Mouse (Mus musculus) layer of hippocampus, postnatal 36 days (tissue): ENCODE measurements around the gene Bend5. TPM values are rescaled to one million over a fixed set of nuclear protein-coding genes. Genes with fewer than 3 reads are reported as not detected.

Experiments used
- DNase-seq, 2 experiments: peaks; one replicate each; pipeline ENCODE4 v3.0.0; 2022
- total RNA-seq, 2 experiments: library from RNA; stranded (reverse); gene quantifications; 2 replicates each; pipeline ENCODE4 v1.2.3; 2021

Bend5 gene
- 10 to 100 TPM; 10.5 to 12.5 TPM for total RNA-seq

DNA sequence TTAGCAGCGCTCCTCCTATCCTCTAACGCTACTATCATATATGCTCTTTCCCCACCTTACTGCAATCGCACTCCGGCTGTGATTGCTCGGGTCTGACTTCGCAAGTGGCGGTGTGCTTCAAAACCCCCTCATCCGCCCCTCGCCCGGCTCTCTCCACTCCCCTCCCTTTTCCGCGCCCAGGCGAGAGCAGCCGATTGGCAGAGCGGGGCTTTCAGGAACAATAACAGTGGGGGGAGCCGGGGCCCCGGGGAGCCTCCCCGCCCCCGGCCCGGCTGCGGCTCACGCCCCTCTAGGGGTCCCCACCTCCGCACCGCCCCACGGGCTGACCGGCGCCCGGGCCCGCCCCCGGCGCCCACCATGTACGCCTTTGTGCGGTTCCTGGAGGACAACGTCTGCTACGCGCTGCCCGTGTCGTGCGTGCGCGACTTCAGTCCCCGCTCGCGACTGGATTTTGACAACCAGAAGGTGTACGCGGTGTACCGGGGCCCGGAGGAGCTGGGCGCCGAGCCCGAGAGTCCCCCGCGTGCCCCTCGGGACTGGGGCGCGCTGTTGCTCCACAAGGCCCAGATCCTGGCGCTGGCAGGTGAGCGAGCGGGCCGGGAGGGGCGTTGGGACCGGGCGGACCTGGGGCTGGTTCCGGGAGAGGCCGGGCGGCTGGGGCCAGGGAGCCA is at the start of gene Bend5:
Gene Bend5, plus strand, starts transcription at position 189 of the 671 bp plus-strand sequence.
- peak; percentile 57 to 64 for DNase-seq

DNA sequence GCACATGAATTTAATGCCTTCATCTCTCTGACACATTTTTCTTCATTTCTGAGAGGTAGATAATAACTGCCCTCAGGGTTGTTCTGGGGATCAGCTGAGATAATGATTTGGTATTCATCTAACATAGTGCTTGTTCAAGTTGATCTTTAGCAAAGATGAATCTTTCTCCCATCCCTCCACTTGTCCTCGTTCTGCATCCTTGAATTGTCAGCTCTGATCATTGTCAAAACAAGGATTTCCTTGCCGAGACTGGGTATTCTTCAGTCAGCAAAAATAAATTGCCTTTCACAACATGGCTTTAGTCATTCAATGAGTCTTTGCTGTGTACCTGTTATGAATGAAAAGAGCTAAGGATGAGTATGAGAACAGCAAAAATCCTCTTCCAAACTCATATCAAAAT is 47.0 kb upstream of the Bend5 start:
- DNase-seq, result no peak

DNA sequence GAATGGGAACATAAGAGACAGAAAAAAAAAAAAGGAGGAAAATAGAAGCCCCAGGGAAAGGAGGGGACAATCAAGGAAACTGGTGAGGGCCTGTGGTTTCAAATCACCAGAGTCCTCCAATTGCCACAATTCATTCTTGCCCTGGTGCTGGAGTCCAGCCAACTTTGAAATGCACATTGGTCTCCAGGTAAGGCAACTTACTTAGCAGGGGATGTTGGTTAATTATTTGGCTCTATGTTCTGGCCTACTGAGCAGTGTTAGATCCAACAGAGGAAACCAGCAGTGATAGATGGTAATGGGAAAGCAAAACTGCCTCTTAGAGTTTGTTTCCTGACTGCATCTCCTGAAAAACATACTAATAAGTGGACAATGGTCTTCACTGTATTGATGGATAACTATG is 37.6 kb upstream of the Bend5 start:
- no peak for DNase-seq

DNA sequence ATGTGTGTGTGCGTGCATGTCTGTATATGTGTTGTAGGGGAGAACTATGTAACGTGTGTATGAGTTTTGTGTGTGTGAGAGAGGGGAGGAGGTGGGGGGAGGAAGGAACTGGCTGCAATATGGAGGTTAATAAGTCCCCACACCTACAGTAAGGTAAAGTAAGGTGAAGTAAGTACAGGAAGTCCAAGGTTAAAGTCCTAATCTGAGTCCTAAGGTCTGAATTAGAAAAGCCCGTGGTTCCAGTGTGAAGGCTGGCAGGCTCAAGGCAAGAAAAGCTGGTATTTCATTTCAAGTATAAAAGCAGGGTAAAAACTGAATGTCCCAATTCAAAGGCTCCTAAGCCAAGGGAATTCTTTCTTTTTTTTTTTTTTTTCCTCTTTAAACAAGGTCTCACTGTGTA is 36.7 kb upstream of the Bend5 start:
- DNase-seq, result no peak

DNA sequence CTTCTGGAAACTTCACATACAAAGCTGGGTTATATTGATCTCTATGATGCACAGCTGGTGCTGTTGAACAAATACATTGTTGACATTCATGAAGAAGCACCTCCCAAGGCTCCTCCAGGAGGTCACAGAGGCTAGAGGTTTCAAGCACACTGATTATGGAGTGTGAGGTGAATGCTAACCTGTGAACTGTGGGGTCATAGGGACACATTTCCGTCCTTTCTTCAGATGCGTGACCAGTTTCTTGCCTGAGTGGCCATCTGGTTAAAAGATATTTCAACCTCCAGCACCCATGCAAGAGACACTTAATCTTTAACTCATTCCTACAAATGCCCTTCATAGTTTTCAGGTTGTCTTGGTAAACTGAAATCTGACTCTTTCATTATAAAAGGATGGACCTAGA is 31.7 kb upstream of the Bend5 start:
- no peak for DNase-seq

DNA sequence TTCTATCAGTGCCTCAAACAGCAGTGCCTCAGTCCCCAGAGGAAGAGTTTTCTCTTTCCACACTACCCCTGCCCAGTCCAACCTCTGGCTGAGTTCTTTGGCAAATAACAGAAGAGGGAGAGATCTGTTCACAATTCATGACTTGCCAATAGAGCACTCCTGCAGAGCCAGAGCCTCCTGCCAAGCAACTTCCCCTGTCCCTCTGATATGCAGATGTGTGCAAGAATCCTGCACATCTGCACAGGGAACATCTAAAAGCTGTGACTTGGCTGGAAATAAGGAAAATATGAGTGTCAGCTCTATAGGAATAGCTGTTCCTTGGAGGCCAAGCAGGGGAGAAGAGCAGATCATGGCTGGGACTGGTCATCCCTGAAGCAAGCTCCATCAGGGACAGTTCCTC is 24.1 kb upstream of the Bend5 start:
- no peak for DNase-seq

DNA sequence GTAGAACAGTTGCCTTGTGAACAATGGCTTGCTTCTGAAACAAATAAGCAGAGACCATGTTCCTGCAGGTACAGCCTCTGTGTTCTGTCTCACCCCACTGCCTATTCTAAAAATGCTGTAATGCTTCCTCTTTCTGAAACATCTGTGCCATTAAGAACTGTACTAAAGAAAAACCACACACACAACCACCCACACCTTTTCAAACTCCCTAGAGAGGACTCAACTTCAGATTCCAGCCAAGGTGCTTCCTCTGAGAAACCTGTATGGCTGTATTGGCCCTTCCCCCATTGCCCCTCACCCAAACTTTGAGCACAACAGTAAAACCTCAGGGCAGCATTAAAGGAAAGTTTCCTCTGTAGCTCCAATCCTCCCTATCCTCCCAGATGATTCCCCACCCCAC is 15.0 kb upstream of the Bend5 start:
- no peak for DNase-seq

DNA sequence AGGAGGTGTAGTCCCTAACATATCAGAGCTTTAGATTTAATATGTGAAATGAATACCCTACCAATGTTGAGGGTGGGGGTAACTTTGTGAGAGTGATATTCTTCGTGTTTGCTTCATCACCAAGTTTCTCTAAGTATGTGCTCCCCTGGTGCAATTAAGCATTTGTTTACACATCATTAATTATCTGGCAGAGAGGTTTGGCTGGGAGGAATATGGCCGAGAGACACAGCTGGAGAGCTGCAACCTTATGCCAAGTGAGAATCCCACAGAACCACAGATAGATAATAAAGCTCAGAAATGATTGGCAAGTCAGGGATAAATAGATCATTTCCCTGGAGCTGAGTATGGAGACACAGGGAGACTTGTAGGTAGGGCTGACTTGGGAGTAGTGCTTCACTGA is 14.1 kb upstream of the Bend5 start:
- DNase-seq, result no peak

DNA sequence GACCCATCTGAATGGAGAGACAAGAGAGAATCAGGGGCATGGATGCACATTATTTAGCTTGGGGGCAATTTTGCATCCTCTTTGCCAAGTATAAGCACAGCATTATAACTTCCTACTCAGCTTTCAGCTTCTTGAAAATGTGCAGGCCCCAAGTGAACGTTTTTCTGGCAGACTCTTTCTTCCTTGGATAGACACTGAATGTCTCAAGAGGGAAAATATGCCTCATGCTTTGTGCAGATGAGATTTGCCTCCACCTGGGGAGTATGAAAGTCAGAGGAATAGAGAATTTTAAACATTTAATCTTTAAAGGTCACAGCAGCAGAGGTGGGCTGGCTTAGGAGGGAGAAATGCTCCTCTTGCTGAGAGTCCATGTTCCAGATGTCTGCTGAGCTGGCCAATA is 11.6 kb upstream of the Bend5 start:
- no peak for DNase-seq

DNA sequence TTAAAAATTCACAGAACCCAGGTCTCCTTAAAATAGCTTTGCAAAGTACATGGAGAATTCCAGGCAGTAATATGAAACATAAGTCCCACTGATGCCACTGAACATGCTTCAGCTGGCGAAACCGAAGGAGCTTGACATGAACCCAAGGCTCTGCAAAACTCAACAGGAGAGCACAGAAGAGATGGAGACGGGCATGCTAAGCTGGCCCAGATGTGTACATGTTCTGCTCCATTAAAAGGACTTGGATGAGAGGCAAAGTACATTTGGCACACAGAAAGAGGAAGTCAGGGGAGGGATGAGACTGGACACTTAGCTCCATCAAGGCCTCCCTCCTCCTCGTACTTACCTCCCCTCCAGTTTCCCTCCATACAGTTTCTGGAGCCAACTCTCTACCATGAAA is 4.1 kb upstream of the Bend5 start:
- DNase-seq, result no peak

DNA sequence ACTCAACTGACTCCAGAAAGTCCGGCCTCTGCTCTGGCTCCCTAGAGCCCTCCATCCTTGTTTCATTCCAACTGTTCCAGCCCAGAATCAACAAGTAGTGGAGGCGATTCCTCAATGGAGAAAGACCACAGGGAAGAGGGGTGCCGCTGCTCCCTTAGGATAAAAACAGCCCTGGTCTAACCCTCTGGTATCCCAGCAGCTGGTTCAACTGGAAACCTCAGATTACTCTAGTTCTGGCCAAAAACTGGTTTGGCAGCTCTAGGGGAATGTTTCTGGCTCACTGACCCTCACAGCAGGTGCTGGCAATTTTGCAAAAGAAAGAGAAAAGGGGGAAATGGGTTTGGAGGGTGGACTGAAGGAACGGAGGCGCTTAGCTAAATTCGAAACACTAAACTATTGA is 407 bp upstream of the Bend5 start:
- DNase-seq, result peak in 1 of 2 experiments; percentile 31

DNA sequence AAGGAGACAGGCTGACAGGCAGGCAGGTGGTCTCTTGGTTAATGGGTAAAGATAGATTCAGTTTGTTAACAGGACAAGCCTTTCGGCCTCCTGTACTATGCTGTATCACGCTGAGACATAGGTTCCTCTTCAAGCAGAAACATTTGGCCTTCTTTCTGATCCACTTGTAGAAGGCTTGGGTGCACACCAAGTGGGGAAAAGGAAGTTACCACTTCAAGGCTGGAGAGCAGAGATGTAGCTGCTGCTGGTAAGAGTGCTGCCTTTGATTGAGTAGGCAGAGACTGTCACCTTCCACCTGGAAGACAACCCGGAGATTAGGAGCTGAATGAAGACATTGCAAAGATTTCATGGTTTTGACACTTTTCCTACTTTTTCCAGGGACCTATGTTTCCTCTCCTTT is 1.3 kb downstream of the Bend5 start:
- no peak for DNase-seq

DNA sequence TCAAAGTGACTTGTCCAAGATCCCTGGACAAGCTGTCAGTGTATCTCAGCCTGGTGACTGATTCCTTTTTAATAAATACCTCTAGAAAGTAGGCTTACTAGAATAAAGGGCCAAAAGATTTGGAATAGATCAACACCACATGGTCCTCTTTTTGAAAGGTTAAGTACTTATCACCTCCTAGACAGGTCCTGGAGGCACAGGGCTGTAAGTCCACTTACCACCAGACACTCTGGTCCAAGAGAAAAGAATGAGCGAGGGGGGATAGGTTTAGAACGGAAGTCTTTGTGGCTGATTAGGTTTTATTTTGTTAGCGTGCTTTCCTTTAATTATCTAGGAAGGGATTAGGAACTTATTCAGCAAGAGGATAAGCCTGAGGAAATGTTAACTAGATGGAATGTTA is 1.7 kb downstream of the Bend5 start:
- no peak for DNase-seq

DNA sequence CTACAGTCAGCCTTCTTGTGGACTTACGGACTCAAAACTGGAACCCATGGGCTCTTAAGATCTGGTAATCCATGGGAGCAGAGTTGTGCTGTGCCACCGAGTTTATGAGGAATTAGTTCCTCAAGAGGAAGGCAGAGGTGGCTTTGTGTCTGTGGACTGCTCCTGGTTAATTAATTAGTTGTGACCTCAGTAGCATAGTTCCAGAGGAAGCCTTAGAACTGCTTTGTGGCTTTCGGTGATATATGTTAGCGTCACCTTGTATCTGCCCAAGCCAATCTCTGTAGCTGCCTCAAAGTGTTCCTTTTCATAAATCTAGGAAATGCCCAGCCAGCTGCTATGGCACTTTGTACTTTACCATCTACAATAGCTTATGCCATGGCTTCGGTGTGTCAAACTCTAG is 2.9 kb downstream of the Bend5 start:
- no peak for DNase-seq

DNA sequence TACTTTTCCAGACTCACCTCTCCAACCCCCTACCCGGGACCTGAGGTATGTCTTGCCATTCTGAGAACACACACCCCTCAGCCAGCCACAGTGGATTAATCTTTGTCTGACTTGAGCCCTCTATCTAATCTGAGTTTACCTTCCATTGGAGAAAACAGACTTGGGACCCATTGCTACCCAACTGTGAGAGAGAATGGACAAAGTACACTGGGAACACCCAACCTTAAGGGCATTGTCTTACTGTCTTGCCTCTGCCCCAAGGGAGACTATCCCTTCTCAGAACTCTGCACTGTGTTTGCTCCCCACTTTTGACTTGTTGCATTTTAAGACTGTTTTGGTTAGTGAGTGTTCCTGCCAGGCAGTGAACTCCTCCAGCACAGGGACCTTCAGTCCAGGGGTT is 4.7 kb downstream of the Bend5 start:
- no peak for DNase-seq

DNA sequence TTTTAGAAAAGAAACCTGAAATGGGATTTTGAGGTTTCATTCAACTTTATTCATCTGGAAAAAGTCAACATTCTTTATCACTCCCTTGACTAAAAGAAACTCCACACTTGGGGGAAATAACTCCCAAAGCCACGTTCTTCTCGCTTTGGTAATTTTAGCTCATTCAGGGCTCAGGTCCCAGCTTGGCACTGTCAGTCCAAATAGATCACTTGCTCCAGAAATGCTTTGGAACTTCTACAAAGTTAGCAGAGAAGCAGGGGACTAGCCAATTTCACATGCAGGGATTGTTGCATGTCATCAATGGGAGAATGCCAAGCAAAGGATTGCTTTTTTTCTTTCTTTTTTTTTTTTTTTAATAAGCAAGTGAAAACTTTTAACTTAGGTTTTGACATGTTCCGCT is 5.2 kb downstream of the Bend5 start:
- DNase-seq, result no peak

DNA sequence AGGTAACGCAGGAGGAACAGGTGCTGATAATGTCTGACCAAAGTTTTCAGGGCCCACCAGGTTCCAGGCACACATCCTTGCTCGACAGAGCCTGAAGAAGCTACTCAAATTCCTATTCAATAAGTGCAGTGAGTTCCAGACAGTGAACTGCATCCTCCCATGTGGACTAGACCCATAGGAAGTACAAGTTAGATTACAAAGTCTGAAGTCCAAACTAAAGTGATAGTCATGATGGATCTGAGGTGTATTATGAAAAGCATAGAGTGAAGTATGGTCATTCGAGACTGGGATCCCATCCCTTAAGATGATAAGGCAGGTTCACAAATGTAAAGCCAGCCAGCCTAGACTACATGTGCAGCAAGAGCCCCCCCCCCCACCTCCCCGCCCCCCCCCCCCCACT is 6.1 kb downstream of the Bend5 start:
- DNase-seq, result no peak

DNA sequence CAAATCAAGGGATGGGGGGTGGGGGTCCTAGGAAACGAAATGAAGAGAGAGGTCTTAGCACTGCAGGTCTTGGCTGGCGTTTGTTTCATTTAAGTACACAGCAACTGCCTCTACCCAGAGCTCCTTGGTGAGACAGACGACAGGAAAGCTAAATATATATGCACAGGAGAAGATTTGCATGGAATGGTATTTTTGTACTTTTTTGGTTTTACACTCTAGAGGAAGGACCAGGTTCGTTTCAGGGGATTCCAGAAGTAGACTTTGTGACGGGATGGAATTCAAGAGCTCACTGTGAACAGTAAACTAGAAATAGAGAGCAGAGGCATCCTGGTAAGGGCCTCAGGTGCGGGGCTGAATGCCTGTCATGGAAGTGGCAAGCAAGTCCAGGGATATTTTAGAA is 7.0 kb downstream of the Bend5 start:
- no peak for DNase-seq

DNA sequence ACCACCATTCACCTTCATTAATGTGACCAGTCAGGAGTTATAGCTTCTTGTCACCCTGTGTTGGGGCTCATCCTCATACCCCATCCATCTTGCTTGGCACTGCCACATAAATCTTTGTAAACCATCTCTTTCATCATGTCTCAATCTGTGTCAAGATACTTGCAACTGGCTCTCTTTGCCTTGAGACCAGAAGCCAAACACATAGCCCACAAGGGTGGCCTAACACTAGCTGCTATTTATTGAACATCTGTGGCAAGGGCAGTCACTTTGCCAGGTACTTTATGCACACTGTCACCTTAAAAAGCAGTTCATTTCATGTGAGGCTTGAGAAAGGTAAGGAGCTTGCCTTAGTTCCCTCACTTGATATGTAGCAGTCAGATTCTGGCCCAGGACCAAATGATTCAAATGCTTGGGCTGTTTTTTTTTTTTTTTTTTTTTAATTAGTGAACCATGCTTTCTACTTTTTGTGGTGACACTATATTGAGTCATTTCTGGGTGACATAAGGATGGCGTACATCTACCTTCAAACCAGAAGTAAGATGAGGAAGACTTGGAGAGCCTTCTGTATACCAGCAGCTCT is 9.7 kb downstream of the Bend5 start:
- no peak for DNase-seq

DNA sequence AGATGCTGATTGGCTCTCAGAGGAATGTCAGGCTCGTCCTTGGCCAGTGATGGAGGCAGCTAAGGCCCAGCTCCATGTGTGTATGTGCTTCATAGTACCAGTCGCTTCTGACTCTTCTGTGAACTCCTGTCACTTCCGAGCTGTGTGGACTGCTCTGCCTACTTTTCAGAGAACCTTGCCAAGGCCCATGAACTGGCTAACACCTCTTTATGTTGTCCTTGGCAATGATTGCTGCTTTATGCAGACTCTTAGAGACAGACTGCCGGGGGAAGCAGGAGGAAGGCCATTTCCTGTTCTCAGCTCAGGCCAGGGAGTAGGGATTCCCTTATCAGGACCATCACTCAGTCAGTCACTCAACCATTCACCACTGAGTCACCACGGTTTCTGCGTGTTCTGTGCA is 10.4 kb downstream of the Bend5 start:
- DNase-seq, result no peak

DNA sequence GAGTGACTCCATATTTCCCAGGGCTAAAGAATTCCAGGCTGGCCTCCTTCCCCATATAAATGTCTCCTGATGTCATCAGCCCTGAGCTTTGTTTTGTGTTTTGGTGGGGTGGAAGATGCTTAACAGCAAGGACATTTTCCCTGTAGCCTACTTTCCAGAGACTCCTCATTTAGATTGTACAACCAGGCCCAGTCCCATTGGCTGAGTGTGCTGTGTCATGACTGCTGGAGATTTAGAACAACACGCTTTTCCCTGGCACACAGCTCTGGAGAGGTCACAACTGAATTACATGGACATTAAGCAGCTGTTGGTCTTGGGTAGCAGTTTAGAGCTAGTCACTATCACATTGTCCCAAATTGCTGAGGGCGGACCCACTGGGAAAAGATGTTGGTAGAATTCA is 16.4 kb downstream of the Bend5 start:
- DNase-seq, result no peak

DNA sequence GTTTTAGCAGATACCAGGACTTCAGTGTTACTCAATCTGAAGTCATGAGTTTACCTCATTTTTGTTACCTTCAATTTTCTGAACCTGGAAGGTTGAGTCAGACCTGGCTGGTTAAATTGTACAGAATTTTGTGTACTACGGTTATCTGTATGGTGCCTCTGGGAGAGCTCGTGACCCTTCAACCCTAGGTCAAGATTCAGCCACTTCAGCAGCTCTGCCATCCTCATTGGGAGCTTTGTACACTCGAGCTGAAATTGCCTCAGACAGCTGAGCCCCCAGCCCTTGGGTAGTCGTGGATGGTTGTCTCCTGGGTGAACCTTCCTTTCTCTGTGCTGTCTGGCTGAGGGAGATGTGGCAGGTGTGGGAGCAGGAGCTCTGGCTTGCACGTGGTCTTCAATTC is 17.2 kb downstream of the Bend5 start:
- no peak for DNase-seq

DNA sequence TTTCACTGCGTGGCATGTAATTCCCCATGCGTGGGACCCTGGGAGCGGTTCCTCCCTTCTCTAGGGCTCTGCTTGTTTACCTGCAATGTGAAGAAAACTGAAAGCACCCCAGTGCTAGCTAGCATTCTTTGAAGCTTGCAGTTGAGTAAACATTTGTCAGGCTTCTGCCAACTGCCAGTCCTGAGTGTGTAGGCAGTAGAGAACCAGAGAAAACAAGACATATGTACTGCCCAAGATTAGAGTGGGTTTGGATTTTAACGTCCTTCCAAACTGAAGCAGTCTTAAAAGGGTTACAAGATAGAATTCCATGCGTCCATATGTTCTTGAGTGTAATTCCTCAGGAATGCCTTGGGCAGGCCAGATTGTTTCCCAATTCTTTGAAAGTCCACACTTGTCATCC is 17.6 kb downstream of the Bend5 start:
- no peak for DNase-seq

DNA sequence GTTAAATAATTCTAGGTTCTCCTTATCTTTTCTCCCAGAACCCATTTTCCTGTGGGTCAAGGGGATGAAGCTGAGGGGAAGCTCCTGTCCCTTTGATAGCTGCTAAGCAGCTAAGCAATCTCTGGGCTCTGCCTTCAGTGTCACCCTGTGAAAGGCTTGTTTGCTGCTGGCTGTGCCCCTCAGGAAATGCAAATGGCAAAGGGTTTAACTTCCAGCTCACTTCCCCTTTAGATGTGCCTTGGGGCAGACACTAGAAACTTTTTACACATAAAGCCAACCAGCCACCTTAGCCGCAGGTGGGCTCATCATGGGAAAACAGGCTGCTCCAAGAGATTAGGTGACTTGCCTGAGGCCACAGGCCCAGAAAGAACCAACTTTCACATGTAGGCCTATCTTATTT is 26.9 kb downstream of the Bend5 start:
- DNase-seq, result no peak
